9 mouse cellular contexts compared by ENCODE assay signal in genomic region chr15:64533169-64533795, GRCm38 (mm10).
DNase-seq lines count a peak whose midpoint lies in the region; ATAC-seq lines count a peak whose summit lies in the region.
"Had no signal": no experiment of that assay in that cellular context is flagged by ENCODE, and none has a peak within 500 bp of the region (broad histone marks: within the 10 kb centered on the region; RNA-seq: fewer than 3 reads in every experiment).

No protein-coding gene starts in this region.

- no peak overlapping the region for H3K4me3 ChIP-seq in neural tube, embryonic 12.5 days
- no peak overlapping the region for H3K4me3 ChIP-seq in heart, embryonic 16.5 days (ENCODE audit: low read length)
- H3K4me3 ChIP-seq: midbrain, embryonic 13.5 days had no signal

- no peak overlapping the region for H3K4me2 ChIP-seq in neural tube, embryonic 12.5 days (replicated peaks)
- H3K4me2 ChIP-seq in heart, embryonic 16.5 days (ENCODE audit: low read depth, low read length) = no peak overlapping the region
- H3K4me2 ChIP-seq: midbrain, embryonic 13.5 days had no signal

- no peaks in the 10 kb centered on the region for H3K27me3 ChIP-seq in neural tube, embryonic 12.5 days (replicated peaks)
- no peaks in the 10 kb centered on the region for H3K27me3 ChIP-seq in heart, embryonic 16.5 days (ENCODE audit: control insufficient read depth, insufficient read depth, low read length)
- H3K27me3 ChIP-seq: midbrain, embryonic 13.5 days had no signal

- no peak for DNase-seq in neural tube, embryonic 10.5 days (ENCODE audit: extremely low spot score, low spot score)
- DNase-seq in gastrocnemius, adult 8-10 months (ENCODE audit: low spot score in 2 of 2) = peak; percentile 33 to 52
- no peak for DNase-seq in lung, postnatal 4 days
- DNase-seq in urinary bladder, postnatal 14 days (ENCODE audit: low spot score) = no peak
- no peak for DNase-seq in thymus, postnatal 0 days (ENCODE audit: low spot score)
- DNase-seq: right cerebral cortex, postnatal 25 days had no signal

- H3K36me3 ChIP-seq in neural tube, embryonic 12.5 days = no peaks in the 10 kb centered on the region
- no peaks in the 10 kb centered on the region for H3K36me3 ChIP-seq in heart, embryonic 16.5 days (ENCODE audit: control insufficient read depth, insufficient read depth)
- H3K36me3 ChIP-seq: midbrain, embryonic 13.5 days had no signal

- no peak overlapping the region for H3K9ac ChIP-seq in neural tube, embryonic 12.5 days
- H3K9ac ChIP-seq in heart, embryonic 16.5 days (ENCODE audit: low read length) = no peak overlapping the region
- H3K9ac ChIP-seq: midbrain, embryonic 13.5 days had no signal

- 0 out of 2 replicates have a peak, but pooled peaks have one; percentile 29 for ATAC-seq in neural tube, embryonic 12.5 days (ENCODE audit: low FRiP score, low read depth)
- no peak for ATAC-seq in heart, embryonic 16.5 days (replicated peaks; ENCODE audit: extremely low read depth, insufficient read depth, low FRiP score)
- ATAC-seq: midbrain, embryonic 13.5 days had no signal

- WGBS in neural tube, embryonic 12.5 days = 86% methylated on average over 2 of the region's 2 CpGs
- WGBS in heart, embryonic 16.5 days = 77% methylated on average over 2 of the region's 2 CpGs

- H3K4me1 ChIP-seq in neural tube, embryonic 12.5 days = no peaks in the 10 kb centered on the region
- H3K4me1 ChIP-seq in heart, embryonic 16.5 days (ENCODE audit: control insufficient read depth, insufficient read depth, low read length) = peaks cover 13% of the 10 kb centered on the region
- H3K4me1 ChIP-seq: midbrain, embryonic 13.5 days had no signal

- H3K27ac ChIP-seq in neural tube, embryonic 12.5 days = no peak overlapping the region
- H3K27ac ChIP-seq in heart, embryonic 16.5 days (ENCODE audit: low read length) = peak overlapping the region; percentile 41
- H3K27ac ChIP-seq: midbrain, embryonic 13.5 days had no signal

- H3K9me3 ChIP-seq in neural tube, embryonic 12.5 days = no peaks in the 10 kb centered on the region
- no peaks in the 10 kb centered on the region for H3K9me3 ChIP-seq in heart, embryonic 16.5 days (replicated peaks; ENCODE audit: control insufficient read depth, low read length)
- H3K9me3 ChIP-seq: midbrain, embryonic 13.5 days had no signal

Comparison
In these comparisons a context has a peak if more than half of its experiments do, and no peak if none do; other contexts are left out.
1. DNase-seq: peak in gastrocnemius, adult 8-10 months (2 of 2); none in neural tube, embryonic 10.5 days (single experiment), lung, postnatal 4 days (0 of 2), urinary bladder, postnatal 14 days (single experiment) and thymus, postnatal 0 days (single experiment).